Mouse (Mus musculus): ENCODE results near the gene Mapk13. TPM values are rescaled to one million over a fixed set of nuclear protein-coding genes. Genes with fewer than 3 reads are reported as not detected.
"Not testable (repeated sequence)": the region's sequence is repeated elsewhere in the genome, so short reads cannot be mapped to it uniquely, and the experiment has no call there.

The Mapk13 gene
- total RNA-seq, 2 experiments from 2014 or later, result 63.5 to 395 TPM

GRCm38 (mm10) chr17:28774303-28774702 lies 5.2 kb downstream of the Mapk13 start:
- not testable (repeated sequence) for DNase-seq (ENCODE audit: low spot score in 2 of 2)

GRCm38 (mm10) chr17:28775161-28775560 lies 6.1 kb downstream of the Mapk13 start:
- DNase-seq (ENCODE audit: low spot score in 2 of 2), result no peak

- no peak for DNase-seq (ENCODE audit: low spot score in 2 of 2)
Measured at GRCm38 (mm10) chr17:28776817-28777216, 7.7 kb downstream of the Mapk13 start.

GRCm38 (mm10) chr17:28777231-28778005 lies 8.3 kb downstream of the Mapk13 start:
- DNase-seq (ENCODE audit: low spot score in 2 of 2), result no peak

- no peak for DNase-seq (ENCODE audit: low spot score in 2 of 2)
Measured at GRCm38 (mm10) chr17:28779735-28780134, 10.6 kb downstream of the Mapk13 start.

GRCm38 (mm10) chr17:28780836-28781235 lies 11.7 kb downstream of the Mapk13 start:
- peak in 1 of 2 experiments; percentile 59 for DNase-seq (ENCODE audit: low spot score in 2 of 2)

GRCm38 (mm10) chr17:28781290-28782045 lies 12.4 kb downstream of the Mapk13 start:
- no peak for DNase-seq (ENCODE audit: low spot score in 2 of 2)

GRCm38 (mm10) chr17:28785036-28785435 lies 15.9 kb downstream of the Mapk13 start:
- no peak for DNase-seq (ENCODE audit: low spot score in 2 of 2)

GRCm38 (mm10) chr17:28787507-28787906 lies 18.4 kb downstream of the Mapk13 start:
- DNase-seq (ENCODE audit: low spot score in 2 of 2), result no peak

- DNase-seq (ENCODE audit: low spot score in 2 of 2), result no peak
Measured at GRCm38 (mm10) chr17:28797031-28797430, 27.9 kb downstream of the Mapk13 start.

GRCm38 (mm10) chr17:28799291-28800160 lies 30.4 kb downstream of the Mapk13 start:
- no peak for DNase-seq (ENCODE audit: low spot score in 2 of 2)

GRCm38 (mm10) chr17:28800281-28800670 lies 31.2 kb downstream of the Mapk13 start:
- peak in 1 of 2 experiments; percentile 37 for DNase-seq (ENCODE audit: low spot score in 2 of 2)

- peak; percentile 87 to 89 for DNase-seq (ENCODE audit: low spot score in 2 of 2)
Measured at GRCm38 (mm10) chr17:28800671-28801412, 31.7 kb downstream of the Mapk13 start, which contains the start of gene Brpf3. Gene Brpf3 (plus strand): TSS chr17:28801090.

GRCm38 (mm10) chr17:28801474-28802005 lies 32.4 kb downstream of the Mapk13 start:
- peak; percentile 98 for DNase-seq (ENCODE audit: low spot score in 2 of 2)

GRCm38 (mm10) chr17:28802006-28802481 lies 32.9 kb downstream of the Mapk13 start:
- peak in 1 of 2 experiments; percentile 35 for DNase-seq (ENCODE audit: low spot score in 2 of 2)

- no peak for DNase-seq (ENCODE audit: low spot score in 2 of 2)
Measured at GRCm38 (mm10) chr17:28803316-28803715, 34.2 kb downstream of the Mapk13 start.

GRCm38 (mm10) chr17:28804973-28805372 lies 35.9 kb downstream of the Mapk13 start:
- no peak for DNase-seq (ENCODE audit: low spot score in 2 of 2)

- no peak for DNase-seq (ENCODE audit: low spot score in 2 of 2)
Measured at GRCm38 (mm10) chr17:28806770-28807169, 37.7 kb downstream of the Mapk13 start.

- no peak for DNase-seq (ENCODE audit: low spot score in 2 of 2)
Measured at GRCm38 (mm10) chr17:28808714-28809113, 39.6 kb downstream of the Mapk13 start.

Data from adrenal gland, adult 18-20 months (tissue).